Mouse (Mus musculus): ENCODE results near the gene Xrcc5. TPM values are rescaled to one million over a fixed set of nuclear protein-coding genes. Genes with fewer than 3 reads are reported as not detected.

The Xrcc5 gene
- total RNA-seq (2017) = 21.9 and 22.1 TPM in 2 replicates

- ATAC-seq (ENCODE audit: extremely low read depth, insufficient number of reproducible peaks, low FRiP score, poor library complexity, severe bottlenecking) = peak; percentile 90
Measured at GRCm38 (mm10) chr1:72307317-72307798, at the start of gene Xrcc5. TSS of gene Xrcc5 (plus strand) at chr1:72307421.

DNA sequence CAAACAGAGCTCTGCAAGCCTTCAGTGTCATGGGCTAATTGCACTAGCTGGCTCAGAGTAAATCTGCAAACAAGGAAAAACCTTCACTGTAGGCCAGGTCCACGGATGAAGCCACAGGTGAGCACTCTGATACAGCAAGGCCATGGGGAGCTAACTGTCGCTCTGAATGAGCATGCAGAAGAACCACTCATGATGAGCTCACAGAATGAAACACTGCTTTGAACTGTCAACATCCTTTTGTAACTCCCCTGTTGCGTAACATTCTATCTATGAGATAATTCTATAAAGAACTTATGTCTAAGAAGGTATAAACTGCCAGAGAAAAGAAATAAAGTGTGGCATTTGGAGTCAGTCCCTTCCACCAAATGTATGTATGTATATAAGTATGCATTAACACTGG, 44.1 kb upstream of the Xrcc5 start:
- ATAC-seq (ENCODE audit: extremely low read depth, insufficient number of reproducible peaks, low FRiP score, poor library complexity, severe bottlenecking) = no peak

GRCm38 (mm10) chr1:72278085-72278484, 29.1 kb upstream of the Xrcc5 start:
- ATAC-seq (ENCODE audit: extremely low read depth, insufficient number of reproducible peaks, low FRiP score, poor library complexity, severe bottlenecking) = no peak

DNA sequence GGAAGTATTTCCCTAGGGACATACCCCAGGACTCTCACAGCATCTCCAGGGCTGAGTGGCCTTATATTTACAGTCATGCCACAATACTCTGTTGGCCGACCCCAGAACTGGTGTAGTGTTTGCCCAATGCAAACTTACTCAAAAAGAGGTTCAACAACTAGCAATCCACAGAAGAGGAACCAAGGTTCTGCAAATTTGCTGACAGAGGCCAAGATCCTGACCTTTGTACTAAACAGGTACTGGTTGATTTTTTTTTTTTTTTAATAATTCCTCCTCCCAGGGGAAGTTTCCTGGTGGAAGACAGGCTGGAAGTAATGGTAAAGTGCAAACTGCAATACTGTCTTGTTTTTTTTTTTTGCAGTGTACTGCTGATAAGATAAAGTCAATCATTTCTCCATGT, 24.6 kb upstream of the Xrcc5 start:
- ATAC-seq (ENCODE audit: extremely low read depth, insufficient number of reproducible peaks, low FRiP score, poor library complexity, severe bottlenecking) = no peak

- peak; percentile 97 for ATAC-seq (ENCODE audit: extremely low read depth, insufficient number of reproducible peaks, low FRiP score, poor library complexity, severe bottlenecking)
Measured at GRCm38 (mm10) chr1:72283992-72284485, 23.2 kb upstream of the Xrcc5 start, which contains the start of the genes Pecr and Tmem169. TSS of gene Pecr (minus strand) at chr1:72284314. TSS of gene Tmem169 (plus strand) at chr1:72284369.

GRCm38 (mm10) chr1:72284539-72284938, 22.7 kb upstream of the Xrcc5 start:
- no peak for ATAC-seq (ENCODE audit: extremely low read depth, insufficient number of reproducible peaks, low FRiP score, poor library complexity, severe bottlenecking)

- ATAC-seq (ENCODE audit: extremely low read depth, insufficient number of reproducible peaks, low FRiP score, poor library complexity, severe bottlenecking) = no peak
Measured at GRCm38 (mm10) chr1:72286904-72287303, 20.3 kb upstream of the Xrcc5 start.

DNA sequence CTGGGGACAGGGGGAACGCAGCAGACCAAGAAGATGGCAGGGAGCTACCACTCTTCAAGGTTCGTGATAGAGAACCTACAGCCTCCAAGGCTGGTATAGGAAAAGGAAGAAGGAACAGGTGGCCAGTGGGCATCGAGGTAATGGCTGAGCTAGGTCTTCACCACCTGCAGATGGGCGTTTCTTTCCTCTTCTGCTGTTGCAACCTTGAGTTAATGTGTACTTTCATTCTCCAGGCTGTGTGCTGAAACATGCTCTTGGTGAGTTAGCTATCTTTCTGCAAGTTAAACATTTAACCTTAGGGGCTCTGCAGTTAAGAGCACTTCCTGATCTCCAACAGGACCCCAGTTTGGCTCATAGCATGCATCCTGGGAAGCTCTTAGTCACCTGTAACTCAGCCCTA, 19.3 kb upstream of the Xrcc5 start:
- no peak for ATAC-seq (ENCODE audit: extremely low read depth, insufficient number of reproducible peaks, low FRiP score, poor library complexity, severe bottlenecking)

GRCm38 (mm10) chr1:72288527-72289150, 18.6 kb upstream of the Xrcc5 start:
- ATAC-seq (ENCODE audit: extremely low read depth, insufficient number of reproducible peaks, low FRiP score, poor library complexity, severe bottlenecking) = no peak

DNA sequence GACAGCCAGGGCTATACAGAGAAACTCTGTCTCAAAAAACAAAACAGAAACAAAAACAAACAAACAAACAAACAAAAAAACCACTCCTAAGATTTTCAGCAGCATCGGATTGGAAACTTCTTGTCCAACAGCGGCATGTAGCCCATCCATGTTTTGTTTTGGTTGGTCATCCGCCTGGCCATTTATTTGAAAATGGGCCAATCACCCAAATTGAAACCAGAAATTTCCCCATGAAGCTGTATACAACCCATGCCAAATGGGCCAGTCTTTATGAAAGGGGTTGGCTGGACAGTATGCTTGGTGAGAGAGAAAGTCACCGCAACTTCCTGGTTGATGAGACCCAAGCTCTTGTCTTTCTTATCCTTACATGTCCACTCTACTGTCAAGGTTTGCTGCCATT, 16.3 kb upstream of the Xrcc5 start:
- no peak for ATAC-seq (ENCODE audit: extremely low read depth, insufficient number of reproducible peaks, low FRiP score, poor library complexity, severe bottlenecking)

DNA sequence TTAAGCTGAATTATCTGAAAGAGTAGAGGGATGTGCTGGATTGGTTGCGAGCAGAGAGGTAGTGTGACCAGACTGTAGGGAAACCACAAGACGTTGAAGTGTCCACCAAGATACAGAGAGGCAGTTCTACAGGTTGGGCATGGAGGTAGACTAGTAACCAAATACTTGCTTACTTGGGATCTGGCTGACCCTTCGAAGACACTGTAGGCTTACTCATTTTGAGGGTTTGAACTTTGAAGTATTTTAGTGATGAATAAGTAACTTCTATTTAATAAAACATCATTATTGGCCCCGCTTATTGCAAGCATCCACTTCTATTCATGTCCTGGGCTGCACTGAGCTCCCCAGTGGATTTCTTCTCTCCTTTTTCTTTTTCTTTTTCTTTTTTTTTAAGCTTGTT, 15.8 kb upstream of the Xrcc5 start:
- no peak for ATAC-seq (ENCODE audit: extremely low read depth, insufficient number of reproducible peaks, low FRiP score, poor library complexity, severe bottlenecking)

- ATAC-seq (ENCODE audit: extremely low read depth, insufficient number of reproducible peaks, low FRiP score, poor library complexity, severe bottlenecking) = no peak
Measured at GRCm38 (mm10) chr1:72291925-72292324, 15.3 kb upstream of the Xrcc5 start.

DNA sequence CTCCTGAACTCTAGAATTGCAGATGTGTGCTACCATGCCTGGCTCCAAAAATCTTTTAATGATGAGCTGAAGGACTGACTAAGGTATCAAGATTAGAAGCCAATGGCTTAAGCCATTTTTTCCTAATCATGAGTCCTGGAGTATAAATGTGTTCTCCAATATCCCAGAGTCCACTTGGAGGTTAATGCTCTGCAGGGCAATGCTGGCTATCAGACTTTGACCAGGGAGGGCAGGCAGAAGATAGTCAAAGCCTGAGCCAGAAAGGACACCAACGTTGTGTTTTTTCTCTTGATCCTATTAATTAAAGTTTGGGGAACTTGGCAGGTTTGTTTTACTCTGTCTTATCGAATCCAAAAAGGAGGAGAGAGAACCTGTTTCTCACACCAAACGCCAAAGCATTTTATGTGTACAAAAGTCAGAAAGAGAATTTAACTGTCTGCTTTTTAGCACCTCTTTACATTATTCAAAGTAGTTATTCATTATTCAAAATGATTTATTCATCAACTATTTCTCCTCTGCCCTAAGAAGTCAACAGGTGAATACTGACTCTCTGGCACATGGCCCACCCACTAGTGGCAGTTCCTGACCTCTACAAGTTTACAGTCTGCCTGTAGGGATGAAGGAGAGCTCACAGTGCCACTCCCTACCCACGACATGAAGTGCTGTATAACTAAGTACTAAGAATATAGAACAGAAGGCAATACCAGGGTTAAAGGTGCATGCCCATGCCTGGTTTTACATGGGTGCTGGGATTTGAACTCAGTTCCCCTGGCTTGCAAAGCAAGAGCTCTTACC, 13.2 kb upstream of the Xrcc5 start:
- no peak for ATAC-seq (ENCODE audit: extremely low read depth, insufficient number of reproducible peaks, low FRiP score, poor library complexity, severe bottlenecking)

- no peak for ATAC-seq (ENCODE audit: extremely low read depth, insufficient number of reproducible peaks, low FRiP score, poor library complexity, severe bottlenecking)
Measured at GRCm38 (mm10) chr1:72295746-72296145, 11.5 kb upstream of the Xrcc5 start.

GRCm38 (mm10) chr1:72301845-72302244, 5.4 kb upstream of the Xrcc5 start:
- no peak for ATAC-seq (ENCODE audit: extremely low read depth, insufficient number of reproducible peaks, low FRiP score, poor library complexity, severe bottlenecking)

DNA sequence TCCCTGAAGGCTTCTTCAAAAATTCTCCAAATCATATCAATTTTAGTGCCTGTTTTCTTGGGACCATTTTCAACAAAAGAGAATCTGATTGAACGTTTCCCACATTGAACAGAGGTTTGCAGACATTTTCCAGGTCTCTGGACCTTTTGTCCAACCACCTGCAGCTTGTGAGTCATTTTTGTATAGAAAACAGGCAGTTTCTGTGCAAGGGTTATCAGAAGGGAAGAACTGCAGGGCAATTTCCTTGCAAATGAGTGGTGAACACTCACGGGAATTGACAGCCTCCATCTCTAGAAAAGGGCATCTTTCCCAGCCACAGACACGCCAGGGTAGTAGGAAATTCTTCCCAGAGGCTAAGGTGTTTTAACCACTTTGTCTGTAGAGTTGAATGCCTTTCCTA, 980 bp upstream of the Xrcc5 start:
- ATAC-seq (ENCODE audit: extremely low read depth, insufficient number of reproducible peaks, low FRiP score, poor library complexity, severe bottlenecking) = no peak

DNA sequence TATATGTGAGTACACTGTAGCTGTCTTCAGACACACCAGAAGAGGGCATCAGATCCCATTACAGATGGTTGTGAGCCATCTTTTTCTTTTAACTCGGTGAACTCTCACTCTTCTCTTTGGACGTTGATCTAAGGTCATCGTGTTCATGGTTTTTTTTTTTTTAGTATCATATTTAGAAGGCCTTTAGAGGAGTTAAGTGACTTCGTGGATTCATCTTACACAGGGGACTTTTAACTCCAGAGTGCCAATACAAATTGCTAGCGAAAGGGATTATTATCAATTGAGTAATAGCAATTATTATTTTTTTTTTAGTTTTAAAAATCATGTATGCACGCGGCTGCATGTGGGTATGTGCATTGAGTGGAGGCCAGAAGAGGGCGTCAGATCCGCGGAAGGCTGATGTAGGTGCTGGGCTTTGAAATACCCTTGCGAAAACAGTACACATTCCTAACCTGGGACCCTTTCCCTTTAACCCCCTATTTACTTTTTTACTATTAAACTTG, 491 bp upstream of the Xrcc5 start:
- peak; percentile 61 for ATAC-seq (ENCODE audit: extremely low read depth, insufficient number of reproducible peaks, low FRiP score, poor library complexity, severe bottlenecking)

GRCm38 (mm10) chr1:72308919-72309318, 1.7 kb downstream of the Xrcc5 start:
- no peak for ATAC-seq (ENCODE audit: extremely low read depth, insufficient number of reproducible peaks, low FRiP score, poor library complexity, severe bottlenecking)

DNA sequence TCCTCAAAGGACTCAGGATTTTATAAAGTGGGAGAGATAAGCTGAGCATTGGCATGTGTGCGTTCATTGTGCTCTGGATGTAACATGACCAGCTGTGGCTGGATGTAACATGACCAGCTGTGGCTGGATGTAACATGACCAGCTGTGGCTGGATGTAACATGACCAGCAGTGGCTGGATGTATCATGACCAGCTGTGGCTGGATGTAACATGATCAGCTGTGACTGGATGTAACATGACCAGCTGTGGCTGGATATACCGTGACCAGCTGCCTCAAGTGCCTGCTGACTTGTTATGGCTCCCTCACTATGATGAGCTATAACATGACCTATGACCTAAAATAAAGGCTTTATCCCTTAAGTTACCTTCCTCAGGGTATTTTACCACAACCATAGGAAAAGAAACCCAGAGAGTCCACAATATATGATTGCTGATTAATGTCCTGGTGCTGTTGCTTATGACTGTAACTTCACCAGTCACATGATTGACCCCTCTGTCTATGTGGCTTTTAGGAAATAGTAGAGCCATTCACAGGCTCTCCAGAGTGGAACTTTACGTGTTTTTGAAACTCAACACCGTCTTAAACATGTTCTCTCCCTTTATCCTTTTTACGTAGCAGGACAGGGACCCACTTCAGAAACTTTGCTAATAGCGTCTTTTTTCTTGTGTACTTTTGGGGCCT, 2.7 kb downstream of the Xrcc5 start:
- ATAC-seq (ENCODE audit: extremely low read depth, insufficient number of reproducible peaks, low FRiP score, poor library complexity, severe bottlenecking) = no peak

Measured in neutrophil, adult 5-6 weeks (primary cell).